Mouse (Mus musculus) limb, embryonic 10.5 days (tissue): ENCODE data around the gene Jpt2. TPM values are rescaled to one million over a fixed set of nuclear protein-coding genes. Genes with fewer than 3 reads are reported as not detected.

ENCODE experiments used
- DNase-seq: peaks from one replicate; pipeline ENCODE4 v3.0.0-alpha.2; 2017; ENCODE audit warnings: low spot score
- H3K27ac ChIP-seq: fragments of 300-500 bp; sonication (generic); 2 replicates; pipeline ENCODE4 v1.5.1; 2016; ENCODE audit warnings: mild to moderate bottlenecking
- H3K27me3 ChIP-seq: fragments of 300-500 bp; sonication (generic); 2 replicates; pipeline ENCODE4 v1.6.1; 2016; ENCODE audit warnings: low read depth, mild to moderate bottlenecking; ENCODE audit not compliant: poor library complexity, severe bottlenecking
- H3K36me3 ChIP-seq: fragments of 300-500 bp; sonication (generic); 2 replicates; pipeline ENCODE4 v1.6.1; 2016; ENCODE audit warnings: mild to moderate bottlenecking, moderate library complexity
- H3K4me1 ChIP-seq: fragments of 300-500 bp; sonication (generic); 2 replicates; pipeline ENCODE4 v1.6.1; 2016
- H3K4me3 ChIP-seq: fragments of 300-500 bp; sonication (generic); 2 replicates; pipeline ENCODE4 v1.5.1; 2016; ENCODE audit warnings: mild to moderate bottlenecking, moderate library complexity
- H3K9me3 ChIP-seq: fragments of 300-500 bp; sonication (generic); replicated peaks from 2 replicates; pipeline ENCODE4 v1.6.1; 2016; ENCODE audit warnings: mild to moderate bottlenecking
- WGBS: fragments of 180-500 bp; shearing (Covaris S2); methylation state at CpG from one replicate; pipeline ENCODE4 v1.1.7; 2016; 5-methylcytosine and 5-hydroxymethylcytosine counted together
- polyA plus RNA-seq: library from polyadenylated mRNA; unstranded; fragments of >200 nt; fragmentation: Nextera tagmentation; extraction: Ambion mirVana; gene quantifications from 2 replicates; pipeline ENCODE4 v1.2.1, GENCODE M21; 2016

Gene Jpt2
- polyA plus RNA-seq, 1 experiment from 2014 or later, result 370 TPM

- no peak overlapping the region for H3K4me3 ChIP-seq
- 94% methylated on average over 6 of the region's 6 CpGs for WGBS
- no peaks in the 10 kb centered on the region for H3K27me3 ChIP-seq
- no peak for DNase-seq
- no peak overlapping the region for H3K27ac ChIP-seq
- H3K4me1 ChIP-seq, result peaks cover 27% of the 10 kb centered on the region
- H3K36me3 ChIP-seq, result peaks cover 83% of the 10 kb centered on the region
- no peaks in the 10 kb centered on the region for H3K9me3 ChIP-seq
Measured at GRCm38 (mm10) chr17:24900014-24900413, 60.5 kb downstream of the Jpt2 start.

- Histone ChIP-seq H3K4me1 (peaks cover 31% of the 10 kb centered on the region), H3K4me3 (0 out of 2 replicates have a peak overlapping the region, but pooled peaks have one; percentile 0), H3K27me3 (no peaks in the 10 kb centered on the region), H3K36me3 (peaks cover 75% of the 10 kb centered on the region), H3K9me3 (no peaks in the 10 kb centered on the region), H3K27ac (no peak overlapping the region)
- 89% methylated on average over 5 of the region's 5 CpGs for WGBS
- no peak for DNase-seq
Measured at GRCm38 (mm10) chr17:24899153-24899552, 61.3 kb downstream of the Jpt2 start.

GRCm38 (mm10) chr17:24898041-24898854 is 62.2 kb downstream of the Jpt2 start:
- H3K27ac ChIP-seq, result no peak overlapping the region
- WGBS, result 84% methylated on average over 4 of the region's 4 CpGs
- no peaks in the 10 kb centered on the region for H3K9me3 ChIP-seq
- H3K4me3 ChIP-seq, result 0 out of 2 replicates have a peak overlapping the region, but pooled peaks have one; percentile 86
- peaks cover 74% of the 10 kb centered on the region for H3K36me3 ChIP-seq
- peaks cover 38% of the 10 kb centered on the region for H3K4me1 ChIP-seq
- no peak for DNase-seq
- H3K27me3 ChIP-seq, result no peaks in the 10 kb centered on the region

GRCm38 (mm10) chr17:24897600-24897999 is 62.9 kb downstream of the Jpt2 start:
- H3K4me3 ChIP-seq, result peak overlapping the region; percentile 86
- no peaks in the 10 kb centered on the region for H3K9me3 ChIP-seq
- 87% methylated on average over 4 of the region's 4 CpGs for WGBS
- peaks cover 74% of the 10 kb centered on the region for H3K36me3 ChIP-seq
- no peaks in the 10 kb centered on the region for H3K27me3 ChIP-seq
- H3K4me1 ChIP-seq, result peaks cover 38% of the 10 kb centered on the region
- no peak for DNase-seq
- H3K27ac ChIP-seq, result no peak overlapping the region

GRCm38 (mm10) chr17:24896993-24897269 is 63.6 kb downstream of the Jpt2 start:
- 50% methylated on average over 11 of the region's 11 CpGs for WGBS
- peak overlapping the region; percentile 86 for H3K4me3 ChIP-seq
- H3K36me3 ChIP-seq, result peaks cover 74% of the 10 kb centered on the region
- H3K27ac ChIP-seq, result peak overlapping the region; percentile 87
- no peaks in the 10 kb centered on the region for H3K27me3 ChIP-seq
- H3K9me3 ChIP-seq, result no peaks in the 10 kb centered on the region
- H3K4me1 ChIP-seq, result peaks cover 38% of the 10 kb centered on the region
- DNase-seq, result no peak

- Histone ChIP-seq H3K4me1 (peaks cover 38% of the 10 kb centered on the region), H3K27me3 (no peaks in the 10 kb centered on the region), H3K27ac (peak within 1 kb of the TSS; percentile 87), H3K4me3 (peak within 1 kb of the TSS; percentile 86), H3K9me3 (no peaks in the 10 kb centered on the region), H3K36me3 (peaks cover 74% of the 10 kb centered on the region)
- DNase-seq, result peak; percentile 84
- WGBS, result 2% methylated on average over 50 of the region's 50 CpGs
Measured at GRCm38 (mm10) chr17:24896241-24896992, 64.1 kb downstream of the Jpt2 start, which contains the start of gene Nme3. Gene Nme3, plus strand, starts transcription at chr17:24896500.

- H3K36me3 ChIP-seq, result peaks cover 74% of the 10 kb centered on the region
Measured at GRCm38 (mm10) chr17:24895571-24896240, 64.8 kb downstream of the Jpt2 start.

GRCm38 (mm10) chr17:24894995-24895547 is 65.4 kb downstream of the Jpt2 start, which contains the start of the genes Eme2 and Mrps34:
Gene Eme2, minus strand, starts transcription at chr17:24895087.
Gene Mrps34, plus strand, starts transcription at chr17:24895116.
- Histone ChIP-seq H3K9me3 (no peaks in the 10 kb centered on the region), H3K27me3 (no peaks in the 10 kb centered on the region), H3K4me1 (peaks cover 38% of the 10 kb centered on the region), H3K4me3 (peak within 1 kb of the TSS; percentile 86), H3K27ac (peak within 1 kb of the TSS; percentile 87), H3K36me3 (peaks cover 74% of the 10 kb centered on the region)
- DNase-seq, result peak; percentile 93
- under 1% methylated on average over 62 of the region's 62 CpGs for WGBS

More at GRCm38 (mm10) chr17:24895571-24896240, 64.8 kb downstream of the Jpt2 start:
- Histone ChIP-seq H3K4me1 (peaks cover 38% of the 10 kb centered on the region), H3K9me3 (no peaks in the 10 kb centered on the region), H3K27me3 (no peaks in the 10 kb centered on the region), H3K4me3 (peak overlapping the region; percentile 86), H3K27ac (peak overlapping the region; percentile 87)
- 17% methylated on average over 23 of the region's 23 CpGs for WGBS
- no peak for DNase-seq

GRCm38 (mm10) chr17:24894061-24894994 is 66.2 kb downstream of the Jpt2 start:
- 11% methylated on average over 31 of the region's 31 CpGs for WGBS
- no peak for DNase-seq
- Histone ChIP-seq H3K4me1 (peaks cover 38% of the 10 kb centered on the region), H3K9me3 (no peaks in the 10 kb centered on the region), H3K4me3 (peak overlapping the region; percentile 86), H3K36me3 (peaks cover 74% of the 10 kb centered on the region), H3K27ac (peak overlapping the region; percentile 87), H3K27me3 (no peaks in the 10 kb centered on the region)

- H3K27me3 ChIP-seq, result no peaks in the 10 kb centered on the region
- H3K4me3 ChIP-seq, result no peak overlapping the region; the same call in 1 of the 2 replicates
- H3K4me1 ChIP-seq, result peaks cover 38% of the 10 kb centered on the region
- no peaks in the 10 kb centered on the region for H3K9me3 ChIP-seq
- H3K36me3 ChIP-seq, result peaks cover 72% of the 10 kb centered on the region
- no peak for DNase-seq
- WGBS, result 97% methylated on average over 2 of the region's 2 CpGs
- no peak overlapping the region for H3K27ac ChIP-seq
Measured at GRCm38 (mm10) chr17:24893276-24893675, 67.2 kb downstream of the Jpt2 start.

- Histone ChIP-seq H3K9me3 (no peaks in the 10 kb centered on the region), H3K27me3 (no peaks in the 10 kb centered on the region), H3K4me1 (peaks cover 41% of the 10 kb centered on the region), H3K36me3 (peaks cover 67% of the 10 kb centered on the region), H3K27ac (no peak overlapping the region), H3K4me3 (no peak overlapping the region)
- 92% methylated on average over 12 of the region's 12 CpGs for WGBS
- no peak for DNase-seq
Measured at GRCm38 (mm10) chr17:24892785-24893184, 67.7 kb downstream of the Jpt2 start.
